Mouse (Mus musculus): Measurements from ENCODE around the gene Col23a1. TPM values are rescaled to one million over a fixed set of nuclear protein-coding genes. Genes with fewer than 3 reads are reported as not detected.
"Not testable (repeated sequence)": the region's sequence is repeated elsewhere in the genome, so short reads cannot be mapped to it uniquely, and the experiment has no call there.

Gene Col23a1
- polyA plus RNA-seq, 1 experiment from 2014 or later, result 1.7 TPM

- Histone ChIP-seq H3K27me3 (no peaks in the 10 kb centered on the region), H3K9me3 (replicated peaks) (no peaks in the 10 kb centered on the region), H3K4me2 (peak within 1 kb of the TSS; percentile 90), H3K4me1 (peaks cover 43% of the 10 kb centered on the region), H3K36me3 (ENCODE audit: poor library complexity, severe bottlenecking) (peaks cover 40% of the 10 kb centered on the region), H3K4me3 (peak within 1 kb of the TSS; percentile 94), H3K9ac (peak within 1 kb of the TSS; percentile 100), H3K27ac (peak within 1 kb of the TSS; percentile 96)
- under 1% methylated on average over 79 of the region's 91 CpGs for WGBS
- ATAC-seq, result peak; percentile 95
Observed at GRCm38 (mm10) chr11:51606447-51607095, 316.9 kb downstream of the Col23a1 start, which contains the start of gene Hnrnpab. TSS of gene Hnrnpab (minus strand) at chr11:51606847.

- Histone ChIP-seq H3K4me2 (peak overlapping the region; percentile 90), H3K27ac (peak overlapping the region; percentile 92), H3K4me3 (peak overlapping the region; percentile 94), H3K9ac (peak overlapping the region; percentile 100), H3K9me3 (replicated peaks) (no peaks in the 10 kb centered on the region), H3K36me3 (ENCODE audit: poor library complexity, severe bottlenecking) (peaks cover 33% of the 10 kb centered on the region), H3K27me3 (no peaks in the 10 kb centered on the region), H3K4me1 (peaks cover 36% of the 10 kb centered on the region)
- peak; percentile 59; the same call in 1 of the 2 replicates for ATAC-seq
- WGBS, result 12% methylated on average over 15 of the region's 15 CpGs
Observed at GRCm38 (mm10) chr11:51607096-51607738, 317.5 kb downstream of the Col23a1 start.

GRCm38 (mm10) chr11:51609266-51609909 lies 319.7 kb downstream of the Col23a1 start:
- no peak overlapping the region for H3K27ac ChIP-seq
- ATAC-seq, result no peak
- H3K27me3 ChIP-seq, result 0 out of 2 replicates have a peak, but pooled peaks cover under 1% of the 10 kb centered on the region
- H3K9ac ChIP-seq, result no peak overlapping the region
- H3K4me3 ChIP-seq, result no peak overlapping the region
- H3K4me1 ChIP-seq, result peaks cover 15% of the 10 kb centered on the region
- no peaks in the 10 kb centered on the region for H3K9me3 ChIP-seq (replicated peaks)
- H3K4me2 ChIP-seq, result no peak overlapping the region
- H3K36me3 ChIP-seq (ENCODE audit: poor library complexity, severe bottlenecking), result peaks cover 11% of the 10 kb centered on the region
- WGBS, result 80% methylated on average over 3 of the region's 3 CpGs

DNA sequence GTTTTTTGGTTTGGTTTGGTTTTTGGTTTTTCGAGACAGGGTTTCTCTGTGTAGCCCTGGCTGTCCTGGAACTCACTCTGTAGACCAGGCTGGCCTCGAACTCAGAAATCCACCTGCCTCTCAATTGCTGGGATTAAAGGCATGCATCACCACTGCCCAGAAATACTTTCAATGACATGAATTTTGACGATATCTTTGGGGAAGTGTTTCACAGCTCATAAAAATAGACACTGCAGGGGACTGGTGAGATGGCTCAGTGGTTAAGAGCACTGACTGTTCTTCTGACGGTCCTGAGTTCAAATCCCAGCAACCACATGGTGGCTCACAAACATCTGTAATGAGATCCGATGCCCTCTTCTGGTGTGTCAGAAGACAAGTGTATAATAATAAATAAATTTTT lies 320.2 kb downstream of the Col23a1 start:
- not testable (repeated sequence) for ATAC-seq

DNA sequence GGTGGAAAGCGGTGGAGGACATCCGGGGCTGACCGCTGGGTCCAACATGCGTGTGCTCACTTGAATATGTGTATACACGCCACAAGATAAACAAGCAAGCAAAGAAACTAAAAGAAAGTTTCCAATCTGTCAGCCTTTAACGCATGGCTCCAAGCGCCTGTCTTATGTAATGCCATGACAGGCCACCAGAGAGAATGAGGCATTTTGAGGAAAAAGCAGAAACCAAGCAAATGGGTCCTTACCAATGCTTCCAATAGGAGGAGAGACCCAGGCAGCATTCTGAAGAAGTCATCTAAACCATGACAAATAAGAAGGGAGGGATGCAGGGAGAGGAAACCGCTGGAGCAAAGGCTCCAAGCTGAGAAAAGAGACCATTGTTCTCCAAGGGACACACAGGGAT lies 324.5 kb downstream of the Col23a1 start:
- Histone ChIP-seq H3K4me2 (no peak overlapping the region), H3K27ac (no peak overlapping the region), H3K9me3 (replicated peaks) (no peaks in the 10 kb centered on the region), H3K4me1 (peaks cover 10% of the 10 kb centered on the region), H3K4me3 (no peak overlapping the region), H3K27me3 (0 out of 2 replicates have a peak, but pooled peaks cover 5% of the 10 kb centered on the region), H3K36me3 (ENCODE audit: poor library complexity, severe bottlenecking) (no peaks in the 10 kb centered on the region), H3K9ac (no peak overlapping the region)
- 88% methylated on average over 8 of the region's 8 CpGs for WGBS
- ATAC-seq, result no peak

More for the DNA sequence above, 320.2 kb downstream of the Col23a1 start:
- H3K4me1 ChIP-seq; H3K9ac ChIP-seq; H3K9me3 ChIP-seq (replicated peaks); H3K4me2 ChIP-seq; H3K36me3 ChIP-seq (ENCODE audit: poor library complexity, severe bottlenecking); H3K27ac ChIP-seq; H3K27me3 ChIP-seq; H3K4me3 ChIP-seq: not testable (repeated sequence)
- 88% methylated on average over 5 of the region's 5 CpGs for WGBS

- Histone ChIP-seq H3K4me3 (peak overlapping the region; percentile 27), H3K27me3 (0 out of 2 replicates have a peak, but pooled peaks cover 5% of the 10 kb centered on the region), H3K36me3 (ENCODE audit: poor library complexity, severe bottlenecking) (no peaks in the 10 kb centered on the region), H3K27ac (no peak overlapping the region), H3K9me3 (replicated peaks) (no peaks in the 10 kb centered on the region), H3K4me2 (peak overlapping the region; percentile 60), H3K9ac (peak overlapping the region; percentile 54), H3K4me1 (peaks cover 12% of the 10 kb centered on the region)
- ATAC-seq, result no peak
- 62% methylated on average over 7 of the region's 7 CpGs for WGBS
Observed at GRCm38 (mm10) chr11:51615129-51615528, 325.4 kb downstream of the Col23a1 start.

- H3K36me3 ChIP-seq (ENCODE audit: poor library complexity, severe bottlenecking), result no peaks in the 10 kb centered on the region
- 5% methylated on average over 14 of the region's 14 CpGs for WGBS
- H3K9ac ChIP-seq, result peak overlapping the region; percentile 54
- peak overlapping the region; percentile 60 for H3K4me2 ChIP-seq
- peak overlapping the region; percentile 27 for H3K4me3 ChIP-seq
- ATAC-seq, result no peak
- no peaks in the 10 kb centered on the region for H3K9me3 ChIP-seq (replicated peaks)
- 0 out of 2 replicates have a peak, but pooled peaks cover 5% of the 10 kb centered on the region for H3K27me3 ChIP-seq
- no peak overlapping the region for H3K27ac ChIP-seq
- H3K4me1 ChIP-seq, result peaks cover 16% of the 10 kb centered on the region
Observed at GRCm38 (mm10) chr11:51615601-51616000, 325.9 kb downstream of the Col23a1 start.

- H3K27ac ChIP-seq; H3K9me3 ChIP-seq (replicated peaks); H3K4me3 ChIP-seq; H3K36me3 ChIP-seq (ENCODE audit: poor library complexity, severe bottlenecking); ATAC-seq; H3K27me3 ChIP-seq: not testable (repeated sequence)
- Histone ChIP-seq H3K9ac (peak overlapping the region; percentile 54), H3K4me2 (peak overlapping the region; percentile 60), H3K4me1 (peaks cover 21% of the 10 kb centered on the region)
- WGBS, result 89% methylated on average over 7 of the region's 7 CpGs
Observed at GRCm38 (mm10) chr11:51616113-51616512, 326.4 kb downstream of the Col23a1 start.

DNA sequence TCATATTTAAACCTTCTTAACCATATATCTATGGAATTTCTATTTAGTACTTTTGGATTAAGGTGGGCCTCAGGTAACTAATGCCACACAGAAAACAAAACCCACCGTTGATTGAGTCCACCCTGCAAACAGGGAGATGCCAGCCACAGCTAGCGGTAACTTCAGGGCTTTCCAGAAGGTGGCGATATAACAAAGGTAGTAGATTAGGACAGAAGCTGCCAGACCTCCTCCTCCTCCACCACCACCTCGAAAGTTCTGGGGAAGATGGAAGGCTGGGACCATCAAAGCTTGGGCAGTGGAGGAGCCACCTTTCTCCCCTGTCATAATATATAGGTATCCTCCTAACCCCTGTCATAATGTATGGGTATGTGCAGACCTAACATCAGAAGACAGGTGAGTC lies 328.0 kb downstream of the Col23a1 start:
- WGBS, result 4% methylated on average over 4 of the region's 4 CpGs
- Histone ChIP-seq H3K9me3 (replicated peaks) (no peaks in the 10 kb centered on the region), H3K4me2 (no peak overlapping the region), H3K4me1 (peaks cover 23% of the 10 kb centered on the region), H3K27ac (no peak overlapping the region), H3K4me3 (no peak overlapping the region), H3K36me3 (ENCODE audit: poor library complexity, severe bottlenecking) (peaks cover 14% of the 10 kb centered on the region), H3K27me3 (0 out of 2 replicates have a peak, but pooled peaks cover 5% of the 10 kb centered on the region), H3K9ac (no peak overlapping the region)
- no peak for ATAC-seq

GRCm38 (mm10) chr11:51618894-51619408 lies 329.2 kb downstream of the Col23a1 start:
- ATAC-seq, result peak; percentile 57
- Histone ChIP-seq H3K9me3 (replicated peaks) (no peaks in the 10 kb centered on the region), H3K4me1 (peaks cover 23% of the 10 kb centered on the region)

DNA sequence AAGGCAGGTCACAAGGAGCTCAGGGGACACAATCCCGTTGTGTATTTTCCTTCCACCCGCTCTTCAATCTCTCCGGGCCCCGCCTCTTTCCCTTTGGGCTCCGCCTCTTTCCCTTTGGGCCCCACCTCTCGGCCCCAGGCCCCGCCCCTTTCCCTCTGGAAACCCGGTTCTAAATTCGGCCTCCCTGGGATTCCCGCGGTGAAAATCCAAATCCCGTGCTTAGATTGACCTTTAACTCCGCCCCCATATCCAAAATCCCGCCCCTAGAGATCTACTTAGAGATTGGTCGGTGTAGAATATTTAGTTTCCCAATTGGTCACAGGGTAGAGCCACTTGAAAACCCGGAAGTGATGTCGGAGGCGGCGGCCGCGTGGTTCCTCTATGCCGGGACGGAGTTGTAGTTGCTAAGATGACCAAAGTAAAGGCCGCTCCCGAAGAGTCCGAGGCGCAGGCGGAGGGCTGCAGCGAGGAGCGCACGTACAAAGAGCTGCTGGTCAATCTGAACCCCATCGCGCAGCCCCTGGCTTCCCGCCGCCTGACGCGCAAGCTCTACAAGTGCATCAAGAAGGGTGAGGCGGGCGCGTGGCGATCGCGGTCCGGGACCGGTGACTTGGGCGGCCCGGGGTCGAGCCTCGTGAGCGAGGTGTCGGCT lies 329.8 kb downstream of the Col23a1 start, which contains the start of gene Nhp2:
Nhp2 (plus strand) TSS at position 327 of the 652 bp plus-strand sequence.
- Histone ChIP-seq H3K4me3 (peak within 1 kb of the TSS; percentile 92), H3K36me3 (ENCODE audit: poor library complexity, severe bottlenecking) (peaks cover 32% of the 10 kb centered on the region), H3K9me3 (replicated peaks) (no peaks in the 10 kb centered on the region), H3K9ac (peak within 1 kb of the TSS; percentile 78), H3K27ac (no peak within 1 kb of the TSS), H3K4me2 (peak within 1 kb of the TSS; percentile 86), H3K4me1 (peaks cover 23% of the 10 kb centered on the region), H3K27me3 (0 out of 2 replicates have a peak, but pooled peaks cover 4% of the 10 kb centered on the region)
- peak; percentile 96 for ATAC-seq
- under 1% methylated on average over 51 of the region's 51 CpGs for WGBS

More at GRCm38 (mm10) chr11:51618894-51619408, 329.2 kb downstream of the Col23a1 start:
- 48% methylated on average over 8 of the region's 8 CpGs for WGBS
- peaks cover 26% of the 10 kb centered on the region for H3K36me3 ChIP-seq (ENCODE audit: poor library complexity, severe bottlenecking)
- no peak overlapping the region for H3K9ac ChIP-seq
- H3K4me2 ChIP-seq, result peak overlapping the region; percentile 86
- H3K4me3 ChIP-seq, result peak overlapping the region; percentile 92
- no peak overlapping the region for H3K27ac ChIP-seq
- H3K27me3 ChIP-seq, result 0 out of 2 replicates have a peak, but pooled peaks cover 5% of the 10 kb centered on the region

All from forebrain, embryonic 13.5 days (tissue).